Comparison of ENCODE assay signal across 8 mouse cellular contexts in the genomic region with DNA sequence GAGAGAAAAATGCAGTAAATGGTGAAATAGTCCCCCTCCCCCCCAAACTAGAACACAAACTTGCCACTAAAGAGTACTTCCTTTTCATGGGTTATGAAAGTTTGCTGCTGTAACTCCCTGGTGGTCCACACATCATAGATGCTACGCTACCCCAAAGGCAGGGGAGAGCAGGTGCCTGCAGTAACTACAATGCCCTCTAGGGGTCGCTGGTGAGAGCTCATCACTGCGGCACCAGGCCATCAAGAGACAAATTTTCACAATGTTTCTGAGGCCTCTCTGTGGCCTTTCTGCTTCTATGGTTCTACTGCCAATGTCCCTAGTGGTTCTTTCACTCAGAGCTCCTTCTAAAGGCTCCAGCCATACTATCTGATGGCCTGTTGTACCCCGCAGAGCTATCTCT. TPM values are rescaled to one million over a fixed set of nuclear protein-coding genes. Genes with fewer than 3 reads are reported as not detected.
DNase-seq lines count a peak whose midpoint lies in the region; ATAC-seq lines count a peak whose summit lies in the region.

No protein-coding gene starts in this region.

- DNase-seq in CD4-positive, CD25-positive, alpha-beta regulatory T cell, adult 2 months (ENCODE audit: low read depth, low spot score) = peak; percentile 56
- peak; percentile 52 to 57 for DNase-seq in kidney, postnatal 4 days
- DNase-seq in kidney, adult 18-20 months = no peak
- peak; percentile 57 for DNase-seq in ES-CJ7 (ENCODE audit: low read depth, low spot score)
- peak; percentile 52 to 55 for DNase-seq in cerebellum, postnatal 36 days

- ATAC-seq in CD4-positive, CD25-positive, alpha-beta regulatory T cell, adult 4 months = no peak
- peak; percentile 56; the same call in 1 of the 2 replicates for ATAC-seq in megakaryocyte progenitor cell, adult 5-6 weeks (replicated peaks; ENCODE audit: poor library complexity)
- ATAC-seq in megakaryocyte, adult 5-6 weeks (ENCODE audit: poor library complexity, severe bottlenecking) = no peak

RNA-seq across cellular contexts. Expression of gene Arhgap8, which starts 38.6 kb away (rescaled TPM):
- not detected for polyA plus RNA-seq in CD4-positive, CD25-positive, alpha-beta regulatory T cell, adult 4 months (2017; shearing (Covaris generic))
- total RNA-seq in megakaryocyte progenitor cell, adult 5-6 weeks (2015) = not detected in 2 replicates
- not detected in 2 replicates for total RNA-seq in megakaryocyte progenitor cell, adult 5-6 weeks (2017)
- not detected in 2 replicates for total RNA-seq in megakaryocyte, adult 5-6 weeks (2015)
- not detected in 2 replicates for total RNA-seq in megakaryocyte, adult 5-6 weeks (2017)
